ENCODE assay signal across 8 mouse cellular contexts in the genomic region with DNA sequence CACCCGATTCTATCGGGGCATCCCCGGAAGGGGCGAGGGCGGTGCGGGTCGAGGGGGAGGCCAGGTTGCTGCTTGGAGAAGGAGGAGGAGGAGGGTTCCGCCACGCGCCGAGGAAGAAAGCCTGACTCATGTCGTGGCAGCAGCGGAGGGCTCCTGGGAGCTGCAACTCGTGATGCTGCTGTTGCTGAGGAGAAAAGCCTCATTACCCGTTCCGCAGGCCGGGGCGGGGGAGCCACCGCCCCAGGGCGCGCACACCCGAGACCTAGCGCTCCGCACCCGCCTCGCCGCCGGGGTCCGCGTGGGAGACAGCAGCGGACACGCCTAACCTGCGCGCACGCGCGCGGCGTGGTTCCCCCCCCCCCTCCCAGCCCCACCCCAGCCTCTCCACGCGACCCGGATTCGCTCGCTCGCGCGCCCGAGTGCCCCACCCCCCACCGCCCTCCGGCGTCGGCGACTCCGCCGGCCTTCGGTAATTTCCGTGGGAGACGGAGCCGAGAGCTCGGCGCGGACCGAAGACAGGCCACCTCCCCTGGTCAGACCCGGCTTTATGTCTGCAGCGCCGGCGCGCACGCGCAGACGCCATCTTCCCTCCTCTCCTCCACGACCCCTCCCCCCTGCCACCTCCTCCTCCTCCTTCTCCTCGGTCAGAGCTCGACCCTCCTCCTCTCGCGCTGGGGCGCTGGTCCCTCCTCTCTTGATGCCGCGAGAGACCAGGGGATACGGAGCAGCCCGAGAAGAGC. TPM values are rescaled to one million over a fixed set of nuclear protein-coding genes. Genes with fewer than 3 reads are reported as not detected.
DNase-seq lines count a peak whose midpoint lies in the region; ATAC-seq and TF ChIP-seq lines count a peak whose summit lies in the region.

No protein-coding gene starts in this region.

- peak overlapping the region; percentile 97 for H3K9ac ChIP-seq in embryonic facial prominence, embryonic 15.5 days
- H3K9ac ChIP-seq in heart, embryonic 12.5 days = peak overlapping the region; percentile 92
- H3K9ac ChIP-seq in kidney, embryonic 16.5 days (replicated peaks; ENCODE audit: low read length) = peak overlapping the region; percentile 98

- ATAC-seq in embryonic facial prominence, embryonic 15.5 days (ENCODE audit: insufficient number of reproducible peaks, low FRiP score, low TSS enrichment, low read depth) = peak; percentile 95
- peak; percentile 93 for ATAC-seq in heart, embryonic 12.5 days (ENCODE audit: insufficient number of reproducible peaks, low FRiP score)
- ATAC-seq in kidney, embryonic 16.5 days (ENCODE audit: low FRiP score, low TSS enrichment) = peak; percentile 96

- TF ChIP-seq POLR2A in bone marrow, adult 2 months (IDR thresholded peaks at IDR 0.05; ENCODE audit: borderline replicate concordance, control insufficient read depth, low read depth, low read length) = peak; percentile 43; the same call in 1 of the 2 replicates

- peaks cover 18% of the 10 kb centered on the region for H3K36me3 ChIP-seq in embryonic facial prominence, embryonic 15.5 days
- peaks cover 26% of the 10 kb centered on the region for H3K36me3 ChIP-seq in heart, embryonic 12.5 days
- peaks cover 17% of the 10 kb centered on the region for H3K36me3 ChIP-seq in kidney, embryonic 16.5 days (ENCODE audit: insufficient read depth, low read length)

- DNase-seq in 3T3-L1 (ENCODE audit: low read depth, low spot score) (peak; percentile 92), liver (peak; percentile 90)
- peak; percentile 76 to 83 for DNase-seq in monocyte, adult 2 months (ENCODE audit: low read depth in 1 of 2, low spot score in 2 of 2)
- peak; percentile 66 to 69 for DNase-seq in spleen, postnatal 14 days (ENCODE audit: low spot score in 2 of 2)

- no peaks in the 10 kb centered on the region; the same call in 1 of the 2 replicates for H3K4me1 ChIP-seq in bone marrow, adult 2 months (ENCODE audit: control insufficient read depth, insufficient read depth, low read length)
- H3K4me1 ChIP-seq in embryonic facial prominence, embryonic 15.5 days = peaks cover 39% of the 10 kb centered on the region
- H3K4me1 ChIP-seq in heart, embryonic 12.5 days (replicated peaks) = peaks cover 39% of the 10 kb centered on the region
- peaks cover 30% of the 10 kb centered on the region for H3K4me1 ChIP-seq in kidney, embryonic 16.5 days (ENCODE audit: insufficient read depth, low read length)

- TF ChIP-seq CTCF in bone marrow, adult 2 months (IDR thresholded peaks at IDR 0.05; ENCODE audit: control insufficient read depth, insufficient read depth, low read length) = no peak

- peak overlapping the region; percentile 87 for H3K4me3 ChIP-seq in bone marrow, adult 2 months (replicated peaks; ENCODE audit: control insufficient read depth, low read depth, low read length)
- peak overlapping the region; percentile 89 for H3K4me3 ChIP-seq in embryonic facial prominence, embryonic 15.5 days (replicated peaks)
- peak overlapping the region; percentile 78 for H3K4me3 ChIP-seq in heart, embryonic 12.5 days
- peak overlapping the region; percentile 85 for H3K4me3 ChIP-seq in kidney, embryonic 16.5 days (ENCODE audit: low read length)

- H3K27me3 ChIP-seq in embryonic facial prominence, embryonic 15.5 days = no peaks in the 10 kb centered on the region
- no peaks in the 10 kb centered on the region for H3K27me3 ChIP-seq in heart, embryonic 12.5 days (replicated peaks)
- no peaks in the 10 kb centered on the region for H3K27me3 ChIP-seq in kidney, embryonic 16.5 days (ENCODE audit: insufficient read depth, low read length)

- H3K9me3 ChIP-seq in embryonic facial prominence, embryonic 15.5 days (replicated peaks) = no peaks in the 10 kb centered on the region
- no peaks in the 10 kb centered on the region for H3K9me3 ChIP-seq in heart, embryonic 12.5 days (replicated peaks)
- H3K9me3 ChIP-seq in kidney, embryonic 16.5 days (ENCODE audit: low read length) = no peaks in the 10 kb centered on the region

- WGBS in bone marrow, adult 2 months = under 1% methylated on average over 61 of the region's 81 CpGs
- WGBS in embryonic facial prominence, embryonic 15.5 days = under 1% methylated on average over 74 of the region's 81 CpGs
- WGBS in heart, embryonic 12.5 days = under 1% methylated on average over 78 of the region's 81 CpGs
- WGBS in kidney, embryonic 16.5 days = 0% methylated on average over 52 of the region's 81 CpGs

- peak overlapping the region; percentile 36; the same call in 1 of the 2 replicates for H3K27ac ChIP-seq in bone marrow, adult 2 months (ENCODE audit: control insufficient read depth, insufficient read depth, low read depth, low read length, poor library complexity)
- H3K27ac ChIP-seq in embryonic facial prominence, embryonic 15.5 days (replicated peaks) = peak overlapping the region; percentile 98
- peak overlapping the region; percentile 95 for H3K27ac ChIP-seq in heart, embryonic 12.5 days (ENCODE audit: poor library complexity, severe bottlenecking)
- H3K27ac ChIP-seq in kidney, embryonic 16.5 days (ENCODE audit: low read length) = peak overlapping the region; percentile 99

- H3K4me2 ChIP-seq in embryonic facial prominence, embryonic 15.5 days (replicated peaks) = peak overlapping the region; percentile 88
- H3K4me2 ChIP-seq in heart, embryonic 12.5 days = peak overlapping the region; percentile 86
- H3K4me2 ChIP-seq in kidney, embryonic 16.5 days (replicated peaks; ENCODE audit: low read depth, low read length) = peak overlapping the region; percentile 91

RNA-seq across cellular contexts. Expression of a gene that starts 0.5 kb away (rescaled TPM):
- 118 and 128 TPM in 2 replicates for polyA plus RNA-seq in bone marrow, adult 2 months (2011; ENCODE audit: insufficient read depth, insufficient read length, low replicate concordance, missing spikeins)
- polyA plus RNA-seq in embryonic facial prominence, embryonic 15.5 days (2015; fragmentation: Nextera tagmentation; extraction: Ambion mirVana) = 465 and 514 TPM in 2 replicates
- polyA plus RNA-seq in heart, embryonic 12.5 days (2016; fragmentation: Nextera tagmentation; extraction: Ambion mirVana) = 313 and 323 TPM in 2 replicates
- polyA plus RNA-seq in kidney, embryonic 16.5 days (2015; fragmentation: Nextera tagmentation; extraction: Ambion mirVana) = 1,044 and 1,092 TPM in 2 replicates

Comparison
In these comparisons a context has a peak if more than half of its experiments do, and no peak if none do; other contexts are left out.
1. Peak in every context shown above with its lines: DNase-seq, ATAC-seq, H3K4me3 ChIP-seq and H3K27ac ChIP-seq.
2. H3K27ac ChIP-seq: peak in every context shown above with its lines; median percentile 99 in kidney, embryonic 16.5 days; 98 in embryonic facial prominence, embryonic 15.5 days; 95 in heart, embryonic 12.5 days; 36 in bone marrow, adult 2 months.